Mouse (Mus musculus): ENCODE results near the gene Ipo13.

- TF ChIP-seq MYOG (IDR thresholded peaks at IDR 0.05; ENCODE audit: control insufficient read depth in 1 of 3, insufficient read depth in 1 of 3, insufficient read length in 2 of 3, low read depth in 2 of 3) (peak in 1 of 3 experiments; percentile 8), POLR2A (IDR thresholded peaks at IDR 0.05; ENCODE audit: insufficient read length, low read depth) (no peak), MAX (IDR thresholded peaks at IDR 0.05; ENCODE audit: low read depth) (no peak), TCF3 (IDR thresholded peaks at IDR 0.05; ENCODE audit: insufficient read length, low read depth) (no peak)
Measured at GRCm38 (mm10) chr4:117873615-117874014, 41.2 kb downstream of the Ipo13 start.

Data from myocyte (in vitro differentiated cells).